Mouse (Mus musculus): ENCODE results near the gene Gm5565.
"Not testable (repeated sequence)": the region's sequence is repeated elsewhere in the genome, so short reads cannot be mapped to it uniquely, and the experiment has no call there.

Gene Gm5565
- long read RNA-seq, experiment 1, result 0 reads
- long read RNA-seq, experiment 2, result 0 reads

DNA sequence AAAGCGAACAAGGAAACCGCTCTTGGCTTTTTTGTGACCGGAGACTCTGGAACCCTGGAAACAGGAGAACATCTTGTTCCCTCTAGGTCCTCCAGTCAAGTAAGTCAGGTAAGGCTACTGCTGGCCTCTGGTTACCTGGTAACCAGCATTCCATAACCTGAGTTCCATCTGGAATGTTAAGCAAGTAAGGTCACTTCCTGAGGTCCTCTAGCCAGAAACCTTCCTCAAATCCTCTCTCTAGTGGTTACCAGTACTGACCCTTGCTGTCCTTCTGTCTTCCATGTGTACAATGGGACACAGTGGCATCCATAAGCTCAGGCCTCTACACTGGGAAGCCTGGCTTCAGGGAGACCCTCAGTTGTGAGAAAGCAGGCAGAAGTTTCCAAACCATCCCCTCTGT, at the start of gene Gm5565:
Gene Gm5565, minus strand, starts transcription at position 101 of the 400 bp plus-strand sequence.
- intact Hi-C loops (cut with DNase I), result not testable (repeated sequence)

- intact Hi-C loops (cut with DNase I), result no loop called here
These were observed 45.2 kb upstream of the Gm5565 start for GRCm38 (mm10) chr5:146205537-146205936.

DNA sequence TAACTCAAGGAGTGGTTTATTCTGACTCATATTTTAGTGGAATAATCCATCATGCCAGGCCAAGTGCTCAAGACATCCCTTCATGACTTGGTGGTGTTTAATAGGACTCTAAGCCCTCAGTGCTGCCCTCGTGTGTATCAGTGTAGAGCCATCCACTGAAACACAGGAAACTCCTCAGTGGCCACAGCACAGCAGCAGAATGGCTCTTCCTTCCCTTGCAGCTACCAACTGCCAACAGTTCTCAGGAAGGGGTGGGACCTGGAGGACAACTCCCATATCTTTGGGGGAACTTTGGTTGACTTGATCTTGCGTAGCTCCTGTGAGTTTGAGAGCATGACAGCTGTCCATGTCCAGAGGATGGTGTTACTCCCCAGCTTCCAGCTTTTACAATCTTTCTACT, 43.6 kb upstream of the Gm5565 start:
- intact Hi-C loops (cut with DNase I), result no loop called here

GRCm38 (mm10) chr5:146200580-146200979, 40.2 kb upstream of the Gm5565 start:
- intact Hi-C loops (cut with DNase I), result no loop called here

DNA sequence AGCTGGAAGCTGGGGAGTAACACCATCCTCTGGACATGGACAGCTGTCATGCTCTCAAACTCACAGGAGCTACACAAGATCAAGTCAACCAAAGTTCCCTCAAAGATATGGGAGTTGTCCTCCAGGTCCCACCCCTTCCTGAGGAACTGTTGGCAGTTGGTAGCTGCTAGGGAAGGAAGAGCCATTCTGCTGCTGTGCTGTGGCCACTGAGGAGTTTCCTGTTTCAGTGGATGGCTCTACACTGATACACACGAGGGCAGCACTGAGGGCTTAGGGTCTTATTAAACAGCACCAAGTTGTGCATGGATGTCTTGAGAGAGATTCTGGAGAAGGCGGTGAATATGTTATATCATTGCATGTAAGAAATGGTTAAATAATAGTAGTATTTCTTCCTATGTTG, 39.2 kb upstream of the Gm5565 start:
- intact Hi-C loops (cut with DNase I), result no loop called here

- intact Hi-C loops (cut with DNase I), result no loop called here
These were observed 38.7 kb upstream of the Gm5565 start for GRCm38 (mm10) chr5:146199073-146199472.

- intact Hi-C loops (cut with DNase I), result no loop called here
These were observed 33.0 kb upstream of the Gm5565 start for GRCm38 (mm10) chr5:146193360-146193759.

- intact Hi-C loops (cut with DNase I), result no loop called here
These were observed 30.3 kb upstream of the Gm5565 start for GRCm38 (mm10) chr5:146190501-146191269.

DNA sequence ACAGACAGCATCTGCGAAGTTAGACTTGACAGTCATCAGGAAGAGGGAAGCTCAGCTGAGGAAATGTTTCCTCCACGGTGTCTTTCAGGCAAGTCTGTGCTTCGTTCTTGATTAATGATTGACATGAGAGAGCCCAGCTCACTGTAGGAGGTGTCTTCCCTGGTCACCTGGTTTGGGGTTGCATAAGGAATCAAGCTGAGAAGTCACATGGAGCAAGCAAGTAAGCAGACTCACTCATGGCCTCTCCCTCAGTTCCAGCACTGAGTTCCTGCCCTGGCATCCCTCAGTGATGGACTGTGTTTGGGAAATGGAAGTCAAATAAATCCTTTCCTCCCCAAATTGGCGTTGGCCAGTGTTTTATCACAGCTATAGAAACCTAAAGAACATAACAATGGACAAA, 29.8 kb upstream of the Gm5565 start:
- intact Hi-C loops (cut with DNase I), result no loop called here

DNA sequence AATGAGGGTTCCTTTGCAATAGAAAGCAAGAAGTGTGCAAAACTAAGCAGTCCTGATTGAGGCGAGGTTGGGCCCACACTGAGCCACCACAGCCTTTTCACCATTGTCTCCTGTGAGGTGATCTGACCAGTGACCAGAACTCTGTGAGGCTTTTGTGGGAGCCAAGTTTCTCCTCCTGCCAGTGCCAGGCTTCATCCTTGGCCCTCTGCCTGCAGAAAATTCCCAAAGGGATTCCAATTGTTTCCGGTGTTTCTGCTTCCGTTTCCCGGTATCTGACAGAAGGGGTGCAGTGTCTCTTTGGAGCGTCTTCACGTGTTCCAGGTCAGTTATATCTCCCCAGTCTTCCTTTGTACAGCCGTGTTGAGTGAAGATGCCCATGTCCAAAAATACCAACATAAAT, 28.4 kb upstream of the Gm5565 start:
- intact Hi-C loops (cut with DNase I), result no loop called here

- intact Hi-C loops (cut with DNase I), result no loop called here
These were observed 27.8 kb upstream of the Gm5565 start for GRCm38 (mm10) chr5:146188144-146188543.

DNA sequence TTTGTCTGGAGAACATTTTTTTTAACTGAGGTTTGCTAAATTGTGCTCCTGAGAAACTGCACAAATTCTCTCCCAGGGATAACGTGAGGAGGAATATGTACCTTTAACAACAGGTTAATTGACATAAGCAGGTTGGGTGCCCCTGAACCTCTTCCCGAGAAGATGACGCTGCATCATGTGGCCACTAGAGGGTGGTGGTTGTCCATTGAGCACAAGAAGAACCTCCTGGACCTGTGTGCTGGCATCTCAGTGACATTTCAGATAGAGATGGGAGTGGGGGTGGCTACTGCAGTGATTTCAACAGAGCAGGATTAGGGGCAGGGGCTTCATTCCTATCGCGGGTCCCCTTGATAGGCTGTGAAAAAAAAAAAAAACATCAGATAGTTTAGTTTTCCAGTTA, 27.1 kb upstream of the Gm5565 start:
- intact Hi-C loops (cut with DNase I), result loop anchor here (1.0 kb wide), 1 partner anchor 116 kb away; no protein-coding TSS in a partner anchor

- intact Hi-C loops (cut with DNase I), result not testable (repeated sequence)
These were observed 24.9 kb upstream of the Gm5565 start, which contains the start of gene 1700001J03Rik for GRCm38 (mm10) chr5:146185204-146185603. Gene 1700001J03Rik (minus strand): TSS chr5:146185304.

GRCm38 (mm10) chr5:146172744-146173143, 12.4 kb upstream of the Gm5565 start:
- intact Hi-C loops (cut with DNase I), result not testable (repeated sequence)

DNA sequence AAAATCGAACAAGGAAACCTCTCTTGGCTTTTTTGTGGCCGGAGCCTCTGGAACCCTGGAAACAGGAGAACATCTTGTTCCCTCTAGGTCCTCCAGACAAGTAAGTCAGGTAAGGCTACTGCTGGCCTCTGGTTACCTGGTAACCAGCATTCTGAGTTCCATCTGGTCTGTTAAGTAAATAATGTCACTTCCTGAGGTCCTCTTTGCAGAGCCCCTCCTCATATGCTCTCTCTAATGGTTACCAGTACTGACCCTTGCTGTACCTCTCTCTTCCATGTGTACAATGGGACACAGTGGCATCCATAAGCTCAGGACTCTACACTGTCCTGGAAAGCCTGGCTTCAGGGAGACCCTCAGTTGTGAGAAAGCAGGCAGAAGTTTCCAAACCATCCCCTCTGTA, 10.3 kb upstream of the Gm5565 start, which contains the start of gene Gm6309:
Gene Gm6309, minus strand, starts transcription at position 101 of the 400 bp plus-strand sequence.
- intact Hi-C loops (cut with DNase I), result not testable (repeated sequence)

- intact Hi-C loops (cut with DNase I), result not testable (repeated sequence)
These were observed 2.0 kb downstream of the Gm5565 start for GRCm38 (mm10) chr5:146158326-146158725.

GRCm38 (mm10) chr5:146150454-146150853, 9.9 kb downstream of the Gm5565 start:
- intact Hi-C loops (cut with DNase I), result no loop called here

DNA sequence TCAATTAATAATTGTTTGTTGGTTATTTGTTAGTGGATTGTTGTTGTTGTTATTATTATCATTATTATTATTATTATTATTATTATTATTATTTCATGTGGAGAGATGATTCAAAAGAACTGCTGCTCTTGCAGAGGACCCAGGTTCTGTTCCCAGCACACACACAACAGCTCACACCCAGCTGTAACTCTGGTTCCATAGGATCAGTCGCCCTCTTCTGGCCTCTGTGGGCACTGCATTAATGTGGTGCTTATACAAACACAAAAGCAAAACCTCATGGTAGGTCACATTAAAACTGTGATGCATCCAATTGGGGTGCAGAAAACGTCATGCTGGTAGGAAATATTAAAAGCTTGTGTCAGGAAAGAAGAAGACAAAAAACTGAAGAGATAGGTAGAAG, 12.4 kb downstream of the Gm5565 start:
- intact Hi-C loops (cut with DNase I), result no loop called here
